Mouse (Mus musculus) embryonic facial prominence, embryonic 12.5 days (tissue): ENCODE results near the gene Olfr875. TPM values are rescaled to one million over a fixed set of nuclear protein-coding genes. Genes with fewer than 3 reads are reported as not detected.
"Not testable (repeated sequence)": the region's sequence is repeated elsewhere in the genome, so short reads cannot be mapped to it uniquely, and the experiment has no call there.

Experiments
- ATAC-seq: fragments of 200-750 bp; cut with Nextera tagmentation; 2 replicates; pipeline ENCODE4 v1.8.0; 2017; ENCODE audit not compliant: insufficient number of reproducible peaks, insufficient read depth, low FRiP score, low TSS enrichment
- H3K27ac ChIP-seq: fragments of 300-500 bp; sonication (generic); 2 replicates; pipeline ENCODE4 v1.5.1; 2016; ENCODE audit warnings: mild to moderate bottlenecking
- H3K27me3 ChIP-seq: fragments of 300-500 bp; sonication (generic); 2 replicates; pipeline ENCODE4 v1.6.1; 2016; ENCODE audit warnings: mild to moderate bottlenecking, moderate library complexity
- H3K36me3 ChIP-seq: fragments of 300-500 bp; sonication (generic); 2 replicates; pipeline ENCODE4 v1.6.1; 2016; ENCODE audit warnings: mild to moderate bottlenecking
- H3K4me1 ChIP-seq: fragments of 300-500 bp; sonication (generic); 2 replicates; pipeline ENCODE4 v1.6.1; 2016
- H3K4me2 ChIP-seq: fragments of 300-500 bp; sonication (generic); replicated peaks from 2 replicates; pipeline ENCODE4 v1.6.1; 2016; ENCODE audit warnings: mild to moderate bottlenecking, moderate library complexity
- H3K4me3 ChIP-seq: fragments of 300-500 bp; sonication (generic); 2 replicates; pipeline ENCODE4 v1.5.1; 2016; ENCODE audit warnings: mild to moderate bottlenecking
- H3K9ac ChIP-seq: fragments of 300-500 bp; sonication (generic); 2 replicates; pipeline ENCODE4 v1.6.1; 2016; ENCODE audit warnings: mild to moderate bottlenecking, moderate library complexity
- H3K9me3 ChIP-seq: fragments of 300-500 bp; sonication (generic); 2 replicates; pipeline ENCODE4 v1.6.1; 2016; ENCODE audit warnings: mild to moderate bottlenecking, moderate library complexity
- WGBS: fragments of 180-500 bp; shearing (Covaris S2); methylation state at CpG from one replicate; pipeline ENCODE4 v1.1.7; 2016; 5-methylcytosine and 5-hydroxymethylcytosine counted together
- polyA plus RNA-seq: library from polyadenylated mRNA; unstranded; fragments of >200 nt; fragmentation: Nextera tagmentation; extraction: Ambion mirVana; gene quantifications from 2 replicates; pipeline ENCODE4 v1.2.1, GENCODE M21; 2016

Gene Olfr875
- not detected in 2 replicates for polyA plus RNA-seq

DNA sequence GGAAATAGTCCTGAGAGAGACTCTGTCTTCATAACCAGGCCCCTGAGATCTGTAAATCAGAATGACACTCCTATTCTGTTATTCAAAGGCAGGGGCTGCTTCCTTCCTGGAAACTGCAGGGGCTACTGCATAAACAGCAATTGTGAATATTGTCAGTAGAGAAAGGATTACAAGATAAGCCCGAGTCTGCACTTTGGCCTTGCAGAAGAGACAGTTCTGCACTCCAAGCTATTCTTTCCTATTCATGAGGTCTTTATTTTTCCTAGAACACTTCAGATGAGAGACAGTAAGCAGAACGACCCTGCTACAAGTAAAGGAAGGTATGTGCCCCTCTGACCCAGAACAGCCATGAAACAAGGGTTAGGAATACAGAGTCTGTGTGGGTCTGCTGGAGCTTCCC, at the start of gene Olfr875:
TSS of gene Olfr875 (plus strand) at position 99 of the 400 bp plus-strand sequence.
- no peaks in the 10 kb centered on the region for H3K27me3 ChIP-seq
- H3K4me2 ChIP-seq, result no peak within 1 kb of the TSS
- H3K36me3 ChIP-seq, result no peaks in the 10 kb centered on the region
- no peaks in the 10 kb centered on the region for H3K9me3 ChIP-seq
- ATAC-seq, result no peak
- no peaks in the 10 kb centered on the region for H3K4me1 ChIP-seq
- H3K9ac ChIP-seq, result no peak within 1 kb of the TSS
- no peak within 1 kb of the TSS for H3K4me3 ChIP-seq
- 34% methylated on average over 2 of the region's 2 CpGs for WGBS
- no peak within 1 kb of the TSS for H3K27ac ChIP-seq

DNA sequence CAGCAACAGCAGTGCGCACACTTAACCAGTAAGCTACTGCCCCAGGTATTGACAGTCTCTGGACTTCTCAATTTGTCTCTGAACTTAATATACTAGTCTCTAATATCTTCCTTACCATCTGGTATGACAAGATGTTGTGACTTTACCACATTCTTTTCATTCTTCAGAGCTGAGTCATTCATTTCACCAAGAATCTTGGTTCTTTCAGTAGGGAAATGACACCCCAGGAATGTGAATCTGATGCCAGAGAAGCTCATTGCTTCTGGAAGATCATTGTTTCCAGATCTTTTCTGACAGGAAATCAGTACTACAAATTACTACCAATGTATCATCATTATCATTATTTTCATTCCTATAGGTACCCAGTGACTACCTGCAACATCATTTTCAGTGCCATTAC, 37.3 kb upstream of the Olfr875 start:
- Histone ChIP-seq H3K4me1 (no peaks in the 10 kb centered on the region), H3K36me3 (no peaks in the 10 kb centered on the region), H3K4me3 (no peak overlapping the region), H3K9me3 (no peaks in the 10 kb centered on the region), H3K9ac (no peak overlapping the region), H3K27ac (no peak overlapping the region), H3K27me3 (no peaks in the 10 kb centered on the region), H3K4me2 (no peak overlapping the region)
- no peak for ATAC-seq
- 86% methylated on average over 1 of the region's 1 CpGs for WGBS

DNA sequence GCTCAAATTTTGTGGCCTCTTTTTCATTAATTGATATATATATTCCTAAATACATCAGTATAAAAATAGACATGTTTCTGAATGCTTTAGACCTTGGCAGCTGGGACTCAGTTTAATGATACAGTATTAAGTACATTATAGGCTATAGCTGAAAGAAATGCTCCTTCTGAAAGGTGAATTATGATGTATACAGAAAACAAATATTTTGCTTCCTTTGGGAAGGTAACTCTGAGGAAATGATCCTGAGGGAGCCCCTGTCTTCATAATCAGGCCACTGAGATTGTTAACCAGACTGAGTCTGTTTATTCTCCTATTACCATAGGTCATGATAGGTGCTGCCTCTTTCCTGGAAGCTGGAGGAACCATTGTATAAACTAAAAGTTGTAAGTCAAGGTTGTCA, 26.9 kb upstream of the Olfr875 start, which contains the start of gene Olfr874:
TSS of gene Olfr874 (plus strand) at position 301 of the 400 bp plus-strand sequence.
- H3K4me1 ChIP-seq, result no peaks in the 10 kb centered on the region
- H3K9me3 ChIP-seq, result no peaks in the 10 kb centered on the region
- H3K27ac ChIP-seq, result no peak within 1 kb of the TSS
- no peaks in the 10 kb centered on the region for H3K36me3 ChIP-seq
- H3K4me2 ChIP-seq, result no peak within 1 kb of the TSS
- no peak for ATAC-seq
- no peak within 1 kb of the TSS for H3K4me3 ChIP-seq
- H3K9ac ChIP-seq, result no peak within 1 kb of the TSS
- H3K27me3 ChIP-seq, result no peaks in the 10 kb centered on the region

DNA sequence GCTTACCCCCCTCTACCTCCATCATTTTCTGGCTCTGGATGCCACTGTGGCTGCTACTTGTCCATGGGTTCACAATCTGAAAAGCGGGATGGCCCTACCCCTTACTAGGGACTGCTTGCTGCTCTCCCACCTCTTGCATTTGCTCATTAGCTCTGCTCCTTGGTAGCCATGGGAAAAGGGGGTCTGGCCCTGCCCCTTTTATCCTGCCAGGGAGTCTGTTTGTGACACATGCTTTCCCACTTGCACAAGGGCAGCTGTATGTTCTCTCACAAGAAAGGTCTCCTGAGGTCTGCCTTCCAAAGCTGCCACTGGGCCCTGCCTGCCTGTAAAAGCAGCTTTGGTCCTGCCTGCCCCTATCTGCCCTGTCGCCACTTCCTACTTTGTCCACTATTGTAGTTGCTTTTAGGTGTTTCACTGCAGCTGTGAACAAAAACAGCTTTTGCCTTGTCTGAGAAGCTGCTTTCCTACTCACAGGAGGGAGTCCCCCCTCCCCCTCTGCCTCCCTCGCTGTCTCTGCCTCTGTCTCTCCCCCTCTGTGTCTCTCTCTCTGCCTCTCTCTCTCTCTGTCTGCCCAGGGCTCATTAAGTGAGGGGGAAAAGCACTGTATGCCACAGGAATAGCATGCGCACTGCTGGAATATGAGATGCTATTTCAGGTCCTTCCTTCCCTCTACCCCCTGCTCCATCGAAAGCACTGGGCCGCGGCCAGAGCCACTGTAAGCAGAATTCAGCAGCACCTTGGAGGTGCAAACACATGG, 21.2 kb upstream of the Olfr875 start:
- WGBS, result 28% methylated on average over 7 of the region's 7 CpGs
- Histone ChIP-seq H3K4me2 (no peak overlapping the region), H3K9me3 (no peaks in the 10 kb centered on the region), H3K27ac (no peak overlapping the region), H3K36me3 (no peaks in the 10 kb centered on the region), H3K9ac (no peak overlapping the region), H3K27me3 (no peaks in the 10 kb centered on the region), H3K4me3 (no peak overlapping the region), H3K4me1 (0 out of 2 replicates have a peak, but pooled peaks cover 3% of the 10 kb centered on the region)
- no peak for ATAC-seq

DNA sequence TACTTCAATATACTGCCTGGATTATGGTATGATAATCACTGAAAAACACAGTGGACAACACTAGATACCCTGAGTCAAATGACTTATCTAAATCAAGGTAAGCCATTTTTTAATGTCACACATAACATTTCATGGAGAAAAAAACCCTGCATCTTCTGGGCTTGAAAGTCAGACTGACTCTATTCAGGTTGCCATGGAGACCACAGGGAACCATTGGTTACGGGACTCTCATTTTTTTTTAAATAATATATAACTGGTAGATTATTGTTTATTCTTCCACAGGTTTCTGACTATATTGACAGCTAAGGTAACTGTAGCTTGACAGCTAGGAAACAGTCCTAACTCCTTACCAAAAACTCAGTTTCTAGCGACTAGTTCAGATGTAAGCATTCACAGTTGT, 20.2 kb upstream of the Olfr875 start:
- no peaks in the 10 kb centered on the region for H3K36me3 ChIP-seq
- no peak for ATAC-seq
- H3K4me3 ChIP-seq, result no peak overlapping the region
- H3K4me2 ChIP-seq, result no peak overlapping the region
- no peak overlapping the region for H3K27ac ChIP-seq
- H3K4me1 ChIP-seq, result 0 out of 2 replicates have a peak, but pooled peaks cover 3% of the 10 kb centered on the region
- no peak overlapping the region for H3K9ac ChIP-seq
- no peaks in the 10 kb centered on the region for H3K27me3 ChIP-seq
- WGBS, result 69% methylated on average over 2 of the region's 2 CpGs
- no peaks in the 10 kb centered on the region for H3K9me3 ChIP-seq

DNA sequence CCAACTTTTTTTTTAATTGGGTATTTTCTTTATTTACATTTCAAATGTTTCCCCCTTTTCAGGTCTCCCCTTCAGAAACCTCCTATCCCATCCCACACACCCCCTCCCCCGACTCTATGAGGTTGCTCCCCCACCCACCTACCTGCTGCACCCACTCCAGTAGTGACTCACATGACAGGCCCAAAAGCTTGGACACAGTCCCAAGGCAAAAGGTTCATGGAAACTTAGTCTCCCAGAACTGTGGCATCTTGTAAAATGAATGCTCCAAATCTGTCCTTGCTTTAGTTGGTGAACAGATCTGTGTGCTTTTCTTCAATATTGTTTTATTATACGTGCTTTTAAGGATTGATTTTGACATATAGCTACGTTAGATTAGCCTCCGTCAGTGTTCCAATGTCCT, 19.7 kb upstream of the Olfr875 start:
- 0 out of 2 replicates have a peak, but pooled peaks cover 3% of the 10 kb centered on the region for H3K4me1 ChIP-seq
- no peaks in the 10 kb centered on the region for H3K9me3 ChIP-seq
- H3K36me3 ChIP-seq, result no peaks in the 10 kb centered on the region
- no peaks in the 10 kb centered on the region for H3K27me3 ChIP-seq
- no peak overlapping the region for H3K9ac ChIP-seq
- no peak overlapping the region for H3K27ac ChIP-seq
- no peak overlapping the region for H3K4me2 ChIP-seq
- no peak for ATAC-seq
- WGBS, result 72% methylated on average over 4 of the region's 4 CpGs
- H3K4me3 ChIP-seq, result no peak overlapping the region

DNA sequence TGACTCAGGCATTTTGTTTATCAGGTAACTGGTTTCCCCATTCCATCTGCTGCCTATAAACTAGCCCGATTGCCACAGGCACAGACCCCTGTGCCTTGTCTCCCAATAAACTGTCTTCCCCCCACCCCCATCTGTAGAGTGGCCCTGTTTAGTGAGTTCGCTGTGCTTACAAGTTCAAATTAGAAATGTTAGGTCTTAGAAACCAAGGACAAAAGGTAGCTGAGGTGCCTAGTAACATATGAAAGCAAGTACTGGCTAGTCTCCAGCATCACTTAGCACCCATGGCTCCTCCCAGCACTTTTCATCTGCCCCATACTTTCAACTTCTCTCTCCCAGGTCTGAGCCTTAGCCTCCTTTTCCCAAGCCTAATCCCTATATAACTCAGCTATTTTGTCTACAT, 9.9 kb upstream of the Olfr875 start:
- H3K9ac ChIP-seq, result no peak overlapping the region

DNA sequence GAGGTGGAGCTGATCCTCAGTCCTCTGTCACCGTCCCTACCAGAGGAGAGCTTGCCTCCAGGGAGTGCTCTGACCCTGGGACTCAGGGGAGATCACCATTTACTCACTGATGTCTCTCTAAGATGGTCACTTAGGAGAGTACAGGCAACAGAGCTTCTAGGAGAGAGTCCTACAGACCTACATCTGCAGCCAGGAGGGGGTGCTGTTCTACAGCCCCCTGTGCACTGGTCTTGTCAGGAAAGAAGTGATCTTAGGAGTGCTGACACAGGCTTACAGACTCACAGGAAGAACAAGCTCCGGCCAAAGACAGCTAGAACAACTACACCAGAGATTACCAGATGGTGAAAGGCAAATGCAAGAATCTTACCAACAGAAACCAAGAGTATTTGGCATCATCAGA, 9.1 kb upstream of the Olfr875 start:
- H3K36me3 ChIP-seq, result no peaks in the 10 kb centered on the region
- H3K27me3 ChIP-seq, result no peaks in the 10 kb centered on the region
- WGBS, result 54% methylated on average over 2 of the region's 2 CpGs
- no peaks in the 10 kb centered on the region for H3K9me3 ChIP-seq
- no peak overlapping the region for H3K9ac ChIP-seq
- no peak overlapping the region for H3K4me2 ChIP-seq
- no peaks in the 10 kb centered on the region for H3K4me1 ChIP-seq
- ATAC-seq, result no peak
- no peak overlapping the region for H3K4me3 ChIP-seq
- H3K27ac ChIP-seq, result no peak overlapping the region

More for the DNA sequence above, 9.9 kb upstream of the Olfr875 start:
- H3K4me1 ChIP-seq, result no peaks in the 10 kb centered on the region
- ATAC-seq, result no peak
- H3K4me2 ChIP-seq, result no peak overlapping the region
- no peaks in the 10 kb centered on the region for H3K36me3 ChIP-seq
- 89% methylated on average over 2 of the region's 2 CpGs for WGBS
- H3K27ac ChIP-seq, result no peak overlapping the region
- no peaks in the 10 kb centered on the region for H3K27me3 ChIP-seq
- H3K4me3 ChIP-seq, result no peak overlapping the region
- H3K9me3 ChIP-seq, result no peaks in the 10 kb centered on the region

DNA sequence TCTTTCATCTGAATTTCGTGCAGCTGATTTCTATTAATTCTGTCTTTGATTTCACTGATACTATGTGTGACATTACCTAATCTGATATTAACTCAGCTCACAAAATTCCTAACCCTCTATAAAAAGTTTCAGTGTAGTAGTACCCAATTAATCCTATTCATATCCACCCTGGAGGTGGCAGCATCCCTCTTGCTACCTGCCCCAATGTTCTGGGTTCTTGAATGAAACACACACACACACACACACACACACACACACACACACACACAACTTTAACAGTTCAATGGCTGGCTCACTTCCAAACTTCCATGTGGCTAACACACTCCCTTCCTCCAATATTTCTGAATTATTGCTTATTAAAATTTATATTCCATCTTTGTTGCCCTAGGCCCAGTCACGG, 996 bp upstream of the Olfr875 start:
- ATAC-seq, result no peak
- no peaks in the 10 kb centered on the region for H3K4me1 ChIP-seq
- WGBS, result 71% methylated on average over 2 of the region's 2 CpGs
- no peaks in the 10 kb centered on the region for H3K9me3 ChIP-seq
- no peaks in the 10 kb centered on the region for H3K36me3 ChIP-seq
- no peaks in the 10 kb centered on the region for H3K27me3 ChIP-seq
- H3K9ac ChIP-seq, result no peak overlapping the region
- no peak overlapping the region for H3K4me2 ChIP-seq
- no peak overlapping the region for H3K27ac ChIP-seq
- H3K4me3 ChIP-seq, result no peak overlapping the region

DNA sequence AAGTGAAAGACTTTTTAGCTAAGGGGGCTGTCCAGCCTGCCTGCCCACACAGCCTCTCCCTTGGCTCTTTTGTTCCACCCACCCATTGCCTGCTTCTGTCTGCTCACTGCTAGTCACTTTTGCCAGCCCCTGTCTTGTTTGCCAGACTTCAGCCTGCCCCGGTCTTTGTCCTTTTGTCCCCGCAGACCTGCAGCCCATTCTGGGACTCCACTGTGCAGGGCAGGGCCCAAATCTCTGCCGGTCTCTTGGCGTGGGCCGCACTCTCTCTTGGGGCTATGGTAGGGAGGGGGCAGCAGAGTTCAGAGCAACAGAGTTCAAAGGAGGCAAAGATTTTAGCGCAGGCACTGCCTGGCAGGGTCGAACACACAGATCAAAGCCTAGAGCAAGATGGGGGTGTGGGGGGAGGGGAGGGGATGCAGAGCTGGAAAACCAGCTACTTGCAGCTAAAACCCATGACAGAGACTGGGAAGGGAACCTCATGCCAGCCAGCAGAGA, 11.2 kb downstream of the Olfr875 start:
- Histone ChIP-seq H3K9me3 (no peaks in the 10 kb centered on the region), H3K36me3 (no peaks in the 10 kb centered on the region), H3K4me2 (peak overlapping the region; percentile 49), H3K9ac (peak overlapping the region; percentile 33; the same call in 1 of the 2 replicates), H3K27me3 (no peaks in the 10 kb centered on the region), H3K4me1 (peaks cover 6% of the 10 kb centered on the region; the same call in 1 of the 2 replicates), H3K4me3 (peak overlapping the region; percentile 30), H3K27ac (peak overlapping the region; percentile 80; the same call in 1 of the 2 replicates)
- 3% methylated on average over 7 of the region's 7 CpGs for WGBS
- ATAC-seq, result peak; percentile 84

DNA sequence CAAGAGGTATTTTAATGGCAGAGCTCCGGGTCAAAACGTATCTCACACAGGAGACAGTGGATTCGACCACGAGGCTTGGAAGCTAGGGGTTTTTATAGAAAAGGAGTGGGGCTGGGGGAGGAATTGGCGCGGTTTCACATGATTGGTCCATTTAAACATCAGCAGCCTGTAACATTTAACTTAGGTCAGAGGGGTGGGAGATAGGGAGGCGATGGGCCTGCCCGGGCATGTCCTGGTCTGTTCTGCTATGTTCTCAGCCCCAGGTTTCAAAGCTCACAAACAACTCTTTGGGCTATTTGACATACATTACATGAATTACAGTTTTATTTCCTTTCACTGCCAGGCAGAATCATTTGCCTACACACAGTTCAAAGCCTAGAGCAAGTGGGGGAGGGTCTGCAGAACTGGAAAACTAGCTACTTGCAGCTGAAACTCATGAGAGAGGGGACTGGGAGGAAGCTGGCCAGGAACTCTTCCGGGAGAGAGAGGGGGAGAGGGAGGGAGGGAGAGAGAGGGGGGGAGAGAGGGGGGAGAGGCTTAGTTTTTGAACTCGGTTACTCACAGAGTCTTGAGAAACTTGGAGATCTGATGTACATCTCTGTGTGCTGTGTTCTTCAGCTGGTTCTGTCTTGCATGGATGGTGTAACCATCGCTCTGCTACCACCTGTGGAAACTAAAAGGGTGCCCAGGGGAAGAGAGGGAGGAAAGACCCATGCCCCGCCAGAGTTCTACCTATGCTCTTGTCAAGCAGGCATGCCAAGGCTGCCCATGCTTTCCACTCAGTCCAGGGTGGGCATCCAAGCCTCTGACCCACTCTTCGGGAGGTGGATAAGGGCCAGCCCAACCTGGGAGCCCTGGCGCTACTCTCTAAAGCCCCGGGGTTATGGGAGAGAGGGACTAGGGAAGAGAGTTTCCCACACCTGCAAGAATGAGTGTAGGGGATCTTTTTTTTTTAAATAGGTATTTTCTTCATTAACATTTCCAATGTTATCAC, 12.0 kb downstream of the Olfr875 start:
- peak overlapping the region; percentile 49 for H3K4me2 ChIP-seq
- H3K27ac ChIP-seq, H3K36me3 ChIP-seq, H3K27me3 ChIP-seq, H3K9me3 ChIP-seq, H3K4me1 ChIP-seq, H3K9ac ChIP-seq: not testable (repeated sequence)
- peak overlapping the region; percentile 30; the same call in 1 of the 2 replicates for H3K4me3 ChIP-seq
- whole genome bisulfite sequencing, result 51% methylated on average over 13 of the region's 15 CpGs
- ATAC-seq, result peak; percentile 69
